Mouse (Mus musculus): Measurements from ENCODE around the gene Kifap3.
A peak's percentile ranks its signal among the peaks of the same experiment; 100 is the strongest.

The Kifap3 gene

GRCm38 (mm10) chr1:163893774-163894527, 114.6 kb downstream of the Kifap3 start:
- DNase-seq (ENCODE audit: extremely low read depth, low read depth) = no peak

GRCm38 (mm10) chr1:163898291-163898764, 118.9 kb downstream of the Kifap3 start:
- no peak for DNase-seq (ENCODE audit: extremely low read depth, low read depth)

GRCm38 (mm10) chr1:163899575-163899974, 120.2 kb downstream of the Kifap3 start:
- no peak for DNase-seq (ENCODE audit: extremely low read depth, low read depth)

- DNase-seq (ENCODE audit: extremely low read depth, low read depth) = no peak
Measured at GRCm38 (mm10) chr1:163900168-163900567, 120.8 kb downstream of the Kifap3 start.

GRCm38 (mm10) chr1:163903411-163903810, 124.0 kb downstream of the Kifap3 start:
- no peak for DNase-seq (ENCODE audit: extremely low read depth, low read depth)

- no peak for DNase-seq (ENCODE audit: extremely low read depth, low read depth)
Measured at GRCm38 (mm10) chr1:163907007-163907811, 127.8 kb downstream of the Kifap3 start.

- no peak for DNase-seq (ENCODE audit: extremely low read depth, low read depth)
Measured at GRCm38 (mm10) chr1:163908389-163908788, 129.0 kb downstream of the Kifap3 start.

GRCm38 (mm10) chr1:163910343-163910742, 131.0 kb downstream of the Kifap3 start:
- peak; percentile 39 for DNase-seq (ENCODE audit: extremely low read depth, low read depth)

- no peak for DNase-seq (ENCODE audit: extremely low read depth, low read depth)
Measured at GRCm38 (mm10) chr1:163910785-163911184, 131.4 kb downstream of the Kifap3 start.

GRCm38 (mm10) chr1:163911981-163912380, 132.6 kb downstream of the Kifap3 start:
- DNase-seq (ENCODE audit: extremely low read depth, low read depth) = no peak

- no peak for DNase-seq (ENCODE audit: extremely low read depth, low read depth)
Measured at GRCm38 (mm10) chr1:163917349-163918160, 138.2 kb downstream of the Kifap3 start.

GRCm38 (mm10) chr1:163924093-163924492, 144.7 kb downstream of the Kifap3 start:
- no peak for DNase-seq (ENCODE audit: extremely low read depth, low read depth)

GRCm38 (mm10) chr1:163928846-163929245, 149.5 kb downstream of the Kifap3 start, which contains the start of gene Scyl3:
TSS of gene Scyl3 (plus strand) at chr1:163929100.
- DNase-seq (ENCODE audit: extremely low read depth, low read depth) = no peak

GRCm38 (mm10) chr1:163929636-163930457, 150.5 kb downstream of the Kifap3 start:
- peak; percentile 74 for DNase-seq (ENCODE audit: extremely low read depth, low read depth)

GRCm38 (mm10) chr1:163930458-163930794, 151.0 kb downstream of the Kifap3 start:
- DNase-seq (ENCODE audit: extremely low read depth, low read depth) = peak; percentile 39

- DNase-seq (ENCODE audit: extremely low read depth, low read depth) = no peak
Measured at GRCm38 (mm10) chr1:163931801-163932200, 152.4 kb downstream of the Kifap3 start.

GRCm38 (mm10) chr1:163934591-163934990, 155.2 kb downstream of the Kifap3 start:
- DNase-seq (ENCODE audit: extremely low read depth, low read depth) = no peak

GRCm38 (mm10) chr1:163942056-163942455, 162.7 kb downstream of the Kifap3 start:
- no peak for DNase-seq (ENCODE audit: extremely low read depth, low read depth)

- no peak for DNase-seq (ENCODE audit: extremely low read depth, low read depth)
Measured at GRCm38 (mm10) chr1:163953396-163953795, 174.0 kb downstream of the Kifap3 start.

GRCm38 (mm10) chr1:163958036-163958435, 178.7 kb downstream of the Kifap3 start:
- no peak for DNase-seq (ENCODE audit: extremely low read depth, low read depth)
